Mouse (Mus musculus) olfactory bulb, adult 2 months (tissue): ENCODE data around the gene Cdc14b.

Experiments used
- CTCF ChIP-seq: fragments of 200-500 bp; IDR thresholded peaks from 2 replicates; pipeline ENCODE4 v1.5.1; 2012; ENCODE audit warnings: low read depth, mild to moderate bottlenecking, low read length, moderate library complexity; ENCODE audit not compliant: insufficient read depth
- POLR2A ChIP-seq: fragments of 200-500 bp; IDR thresholded peaks from 2 replicates; pipeline ENCODE4 v1.6.1; 2012; ENCODE audit warnings: mild to moderate bottlenecking, low read depth, low read length, moderate library complexity; ENCODE audit not compliant: insufficient read depth

GRCm38 (mm10) chr13:64275754-64276127 lies 651 bp upstream of the Cdc14b start:
- no peak for TF ChIP-seq CTCF
- TF ChIP-seq POLR2A: no peak
